Mouse (Mus musculus) kidney, embryonic 15.5 days (tissue): Measurements from ENCODE around the gene Daglb. TPM values are rescaled to one million over a fixed set of nuclear protein-coding genes. Genes with fewer than 3 reads are reported as not detected.

Source experiments
- ATAC-seq: fragments of 200-750 bp; cut with Nextera tagmentation; replicated peaks from 2 replicates; pipeline ENCODE4 v1.8.0; 2017; ENCODE audit warnings: moderate TSS enrichment; ENCODE audit not compliant: low FRiP score
- H3K27ac ChIP-seq: fragments of 300-500 bp; sonication (generic); 2 replicates; pipeline ENCODE4 v1.5.1; 2015; ENCODE audit warnings: mild to moderate bottlenecking, inconsistent platforms
- H3K27me3 ChIP-seq: fragments of 300-500 bp; sonication (generic); 2 replicates; pipeline ENCODE4 v1.6.1; 2015; ENCODE audit warnings: inconsistent platforms
- H3K36me3 ChIP-seq: fragments of 300-500 bp; sonication (generic); 2 replicates; pipeline ENCODE4 v1.6.1; 2015; ENCODE audit warnings: inconsistent platforms
- H3K4me1 ChIP-seq: fragments of 300-500 bp; sonication (generic); 2 replicates; pipeline ENCODE4 v1.6.1; 2015; ENCODE audit warnings: inconsistent platforms
- H3K4me2 ChIP-seq: fragments of 300-500 bp; sonication (generic); 2 replicates; pipeline ENCODE4 v1.6.1; 2015; ENCODE audit warnings: moderate library complexity, mild to moderate bottlenecking, inconsistent platforms
- H3K4me3 ChIP-seq: fragments of 300-500 bp; sonication (generic); replicated peaks from 2 replicates; pipeline ENCODE4 v1.5.1; 2015; ENCODE audit warnings: mild to moderate bottlenecking, inconsistent platforms
- H3K9ac ChIP-seq: fragments of 300-500 bp; sonication (generic); 2 replicates; pipeline ENCODE4 v1.6.1; 2015; ENCODE audit warnings: mild to moderate bottlenecking, inconsistent platforms
- H3K9me3 ChIP-seq: fragments of 300-500 bp; sonication (generic); replicated peaks from 2 replicates; pipeline ENCODE4 v1.6.1; 2016; ENCODE audit warnings: inconsistent platforms
- WGBS: fragments of 180-500 bp; shearing (Covaris S2); methylation state at CpG from one replicate; pipeline ENCODE4 v1.1.7; 2015; ENCODE audit warnings: mixed read lengths; 5-methylcytosine and 5-hydroxymethylcytosine counted together
- polyA plus RNA-seq: library from polyadenylated mRNA; unstranded; fragments of >200 nt; fragmentation: Nextera tagmentation; extraction: Ambion mirVana; gene quantifications from 2 replicates; pipeline ENCODE4 v1.2.1, GENCODE M21; 2015

The Daglb gene
- polyA plus RNA-seq, 1 experiment from 2014 or later = 8.6 TPM

GRCm38 (mm10) chr5:143505545-143505944 lies 41.2 kb downstream of the Daglb start:
- no peak overlapping the region for H3K4me3 ChIP-seq
- H3K4me2 ChIP-seq = no peak overlapping the region
- H3K9ac ChIP-seq = no peak overlapping the region
- peaks cover 15% of the 10 kb centered on the region; the same call in 1 of the 2 replicates for H3K4me1 ChIP-seq
- no peaks in the 10 kb centered on the region for H3K27me3 ChIP-seq
- H3K27ac ChIP-seq = no peak overlapping the region
- WGBS = 80% methylated on average over 7 of the region's 7 CpGs
- H3K9me3 ChIP-seq = no peaks in the 10 kb centered on the region
- no peak for ATAC-seq
- H3K36me3 ChIP-seq = peaks cover 82% of the 10 kb centered on the region

GRCm38 (mm10) chr5:143509294-143509693 lies 44.9 kb downstream of the Daglb start:
- no peak overlapping the region for H3K4me2 ChIP-seq
- no peaks in the 10 kb centered on the region for H3K9me3 ChIP-seq
- WGBS = 78% methylated on average over 9 of the region's 9 CpGs
- no peak overlapping the region for H3K27ac ChIP-seq
- no peak overlapping the region for H3K4me3 ChIP-seq
- H3K27me3 ChIP-seq = no peaks in the 10 kb centered on the region
- no peak overlapping the region for H3K9ac ChIP-seq
- no peak for ATAC-seq
- peaks cover 22% of the 10 kb centered on the region; the same call in 1 of the 2 replicates for H3K4me1 ChIP-seq
- peaks cover 89% of the 10 kb centered on the region for H3K36me3 ChIP-seq

- no peak overlapping the region for H3K27ac ChIP-seq
- no peaks in the 10 kb centered on the region for H3K27me3 ChIP-seq
- H3K4me3 ChIP-seq = no peak overlapping the region
- H3K9ac ChIP-seq = no peak overlapping the region
- H3K4me2 ChIP-seq = no peak overlapping the region
- H3K36me3 ChIP-seq = peaks cover 89% of the 10 kb centered on the region
- peaks cover 22% of the 10 kb centered on the region; the same call in 1 of the 2 replicates for H3K4me1 ChIP-seq
- ATAC-seq = no peak
- WGBS = 79% methylated on average over 11 of the region's 11 CpGs
- H3K9me3 ChIP-seq = no peaks in the 10 kb centered on the region
These were observed 45.4 kb downstream of the Daglb start for GRCm38 (mm10) chr5:143509737-143510136.

GRCm38 (mm10) chr5:143511577-143511976 lies 47.2 kb downstream of the Daglb start:
- no peak overlapping the region for H3K4me3 ChIP-seq
- 71% methylated on average over 4 of the region's 4 CpGs for WGBS
- H3K4me2 ChIP-seq = no peak overlapping the region
- peaks cover 22% of the 10 kb centered on the region; the same call in 1 of the 2 replicates for H3K4me1 ChIP-seq
- peaks cover 91% of the 10 kb centered on the region for H3K36me3 ChIP-seq
- ATAC-seq = no peak
- no peaks in the 10 kb centered on the region for H3K27me3 ChIP-seq
- no peak overlapping the region for H3K9ac ChIP-seq
- H3K9me3 ChIP-seq = no peaks in the 10 kb centered on the region
- no peak overlapping the region for H3K27ac ChIP-seq

GRCm38 (mm10) chr5:143512305-143512704 lies 47.9 kb downstream of the Daglb start:
- no peak overlapping the region for H3K27ac ChIP-seq
- H3K9ac ChIP-seq = no peak overlapping the region
- no peak for ATAC-seq

GRCm38 (mm10) chr5:143514878-143515277 lies 50.5 kb downstream of the Daglb start:
- H3K4me1 ChIP-seq = peaks cover 27% of the 10 kb centered on the region

More at GRCm38 (mm10) chr5:143512305-143512704, 47.9 kb downstream of the Daglb start:
- Histone ChIP-seq H3K27me3 (no peaks in the 10 kb centered on the region), H3K4me2 (no peak overlapping the region), H3K9me3 (no peaks in the 10 kb centered on the region), H3K36me3 (peaks cover 90% of the 10 kb centered on the region), H3K4me1 (peaks cover 22% of the 10 kb centered on the region; the same call in 1 of the 2 replicates), H3K4me3 (no peak overlapping the region)
- 92% methylated on average over 4 of the region's 4 CpGs for WGBS

GRCm38 (mm10) chr5:143517005-143517404 lies 52.6 kb downstream of the Daglb start:
- peaks cover 29% of the 10 kb centered on the region for H3K4me1 ChIP-seq
- no peak overlapping the region for H3K27ac ChIP-seq
- H3K27me3 ChIP-seq = no peaks in the 10 kb centered on the region
- no peak overlapping the region for H3K4me2 ChIP-seq
- ATAC-seq = no peak
- no peak overlapping the region for H3K4me3 ChIP-seq
- H3K9ac ChIP-seq = no peak overlapping the region
- WGBS = 88% methylated on average over 11 of the region's 11 CpGs
- no peaks in the 10 kb centered on the region for H3K9me3 ChIP-seq
- H3K36me3 ChIP-seq = peaks cover 58% of the 10 kb centered on the region

More at GRCm38 (mm10) chr5:143514878-143515277, 50.5 kb downstream of the Daglb start:
- Histone ChIP-seq H3K4me2 (no peak overlapping the region), H3K4me3 (no peak overlapping the region), H3K36me3 (peaks cover 76% of the 10 kb centered on the region), H3K27ac (no peak overlapping the region), H3K27me3 (no peaks in the 10 kb centered on the region), H3K9ac (no peak overlapping the region), H3K9me3 (no peaks in the 10 kb centered on the region)
- 93% methylated on average over 5 of the region's 5 CpGs for WGBS
- ATAC-seq = no peak

GRCm38 (mm10) chr5:143517436-143517835 lies 53.1 kb downstream of the Daglb start:
- peaks cover 53% of the 10 kb centered on the region for H3K36me3 ChIP-seq
- no peaks in the 10 kb centered on the region for H3K9me3 ChIP-seq
- H3K4me2 ChIP-seq = no peak overlapping the region
- H3K4me1 ChIP-seq = peaks cover 29% of the 10 kb centered on the region
- H3K4me3 ChIP-seq = no peak overlapping the region
- H3K27ac ChIP-seq = no peak overlapping the region
- 64% methylated on average over 6 of the region's 6 CpGs for WGBS
- no peak overlapping the region for H3K9ac ChIP-seq
- ATAC-seq = no peak; the same call in 1 of the 2 replicates
- no peaks in the 10 kb centered on the region for H3K27me3 ChIP-seq

GRCm38 (mm10) chr5:143518045-143518591 lies 53.7 kb downstream of the Daglb start:
- ATAC-seq = no peak
- WGBS = 75% methylated on average over 6 of the region's 6 CpGs
- H3K27ac ChIP-seq = no peak overlapping the region

GRCm38 (mm10) chr5:143520415-143520814 lies 56.0 kb downstream of the Daglb start:
- H3K4me2 ChIP-seq = no peak overlapping the region
- ATAC-seq = no peak
- H3K9me3 ChIP-seq = no peaks in the 10 kb centered on the region
- no peak overlapping the region for H3K9ac ChIP-seq
- H3K27me3 ChIP-seq = no peaks in the 10 kb centered on the region
- peaks cover 31% of the 10 kb centered on the region for H3K36me3 ChIP-seq
- H3K4me1 ChIP-seq = peaks cover 43% of the 10 kb centered on the region
- WGBS = 70% methylated on average over 2 of the region's 2 CpGs
- no peak overlapping the region for H3K4me3 ChIP-seq
- peak overlapping the region; percentile 20; the same call in 1 of the 2 replicates for H3K27ac ChIP-seq

More at GRCm38 (mm10) chr5:143518045-143518591, 53.7 kb downstream of the Daglb start:
- Histone ChIP-seq H3K4me1 (peaks cover 30% of the 10 kb centered on the region), H3K36me3 (peaks cover 51% of the 10 kb centered on the region), H3K4me3 (no peak overlapping the region), H3K9ac (no peak overlapping the region), H3K9me3 (no peaks in the 10 kb centered on the region), H3K27me3 (no peaks in the 10 kb centered on the region), H3K4me2 (no peak overlapping the region)

- peaks cover 55% of the 10 kb centered on the region for H3K4me1 ChIP-seq
- H3K4me2 ChIP-seq = no peak overlapping the region
- no peaks in the 10 kb centered on the region for H3K9me3 ChIP-seq
- H3K9ac ChIP-seq = no peak overlapping the region
- peaks cover 13% of the 10 kb centered on the region for H3K36me3 ChIP-seq
- 88% methylated on average over 3 of the region's 3 CpGs for WGBS
- H3K27me3 ChIP-seq = no peaks in the 10 kb centered on the region
- H3K4me3 ChIP-seq = no peak overlapping the region
- no peak overlapping the region for H3K27ac ChIP-seq
- ATAC-seq = no peak
These were observed 58.5 kb downstream of the Daglb start for GRCm38 (mm10) chr5:143522882-143523281.

GRCm38 (mm10) chr5:143525454-143526225 lies 61.3 kb downstream of the Daglb start:
- WGBS = 37% methylated on average over 7 of the region's 7 CpGs
- Histone ChIP-seq H3K9me3 (no peaks in the 10 kb centered on the region), H3K9ac (peak overlapping the region; percentile 100), H3K4me2 (peak overlapping the region; percentile 72), H3K4me1 (peaks cover 38% of the 10 kb centered on the region), H3K36me3 (peaks cover 7% of the 10 kb centered on the region), H3K27ac (peak overlapping the region; percentile 100; the same call in 1 of the 2 replicates), H3K4me3 (peak overlapping the region; percentile 93), H3K27me3 (no peaks in the 10 kb centered on the region)
- ATAC-seq = no peak
